Mouse (Mus musculus) ZHBTc4 (cell line): ENCODE measurements at regions not wholly inside any gene's neighbourhood (a gene's known extent, or its start where the extent isn't known, plus 50 kb on each side); places are given as distances from the start of the nearest gene placed in this dataset.

Experiments
- DNase-seq: peaks from one replicate; pipeline ENCODE4 v3.0.0-alpha.2; 2011; ENCODE audit warnings: low read depth, low spot score

- DNase-seq: no peak
These were observed 152.8 kb upstream of the Usp24 start for GRCm38 (mm10) chr4:106163220-106163619.

- peak; percentile 15 for DNase-seq
These were observed 148.3 kb upstream of the Usp24 start for GRCm38 (mm10) chr4:106167716-106168115.

- DNase-seq: no peak
These were observed 147.3 kb upstream of the Usp24 start for GRCm38 (mm10) chr4:106168741-106169140.

GRCm38 (mm10) chr4:106169466-106169865, 146.5 kb upstream of the Usp24 start:
- no peak for DNase-seq

- no peak for DNase-seq
These were observed 145.3 kb upstream of the Usp24 start for GRCm38 (mm10) chr4:106170731-106171130.

GRCm38 (mm10) chr4:106175352-106175751, 140.7 kb upstream of the Usp24 start:
- no peak for DNase-seq

- DNase-seq: no peak
These were observed 130.1 kb upstream of the Usp24 start for GRCm38 (mm10) chr4:106185745-106186501.

GRCm38 (mm10) chr4:106186684-106187083, 129.3 kb upstream of the Usp24 start:
- no peak for DNase-seq

- no peak for DNase-seq
These were observed 125.8 kb upstream of the Usp24 start for GRCm38 (mm10) chr4:106190248-106190647.

- no peak for DNase-seq
These were observed 124.7 kb upstream of the Usp24 start for GRCm38 (mm10) chr4:106191331-106191730.

GRCm38 (mm10) chr4:106191843-106192242, 124.2 kb upstream of the Usp24 start:
- DNase-seq: no peak

- no peak for DNase-seq
These were observed 122.6 kb upstream of the Usp24 start for GRCm38 (mm10) chr4:106193204-106193945.

- DNase-seq: no peak
These were observed 120.4 kb upstream of the Usp24 start for GRCm38 (mm10) chr4:106195497-106196166.

GRCm38 (mm10) chr4:106199833-106200232, 116.2 kb upstream of the Usp24 start:
- peak; percentile 63 for DNase-seq

GRCm38 (mm10) chr4:106200241-106200640, 115.8 kb upstream of the Usp24 start:
- peak; percentile 38 for DNase-seq

- DNase-seq: peak; percentile 58
These were observed 113.5 kb upstream of the Usp24 start for GRCm38 (mm10) chr4:106202554-106202953.

GRCm38 (mm10) chr4:106205200-106205599, 110.8 kb upstream of the Usp24 start:
- DNase-seq: no peak

- DNase-seq: no peak
These were observed 110.0 kb upstream of the Usp24 start for GRCm38 (mm10) chr4:106206023-106206422.

- DNase-seq: peak; percentile 29
These were observed 106.5 kb upstream of the Usp24 start for GRCm38 (mm10) chr4:106209465-106209864.

GRCm38 (mm10) chr4:106209975-106210374, 106.0 kb upstream of the Usp24 start:
- no peak for DNase-seq

- DNase-seq: no peak
These were observed 101.8 kb upstream of the Usp24 start for GRCm38 (mm10) chr4:106214170-106214569.

- DNase-seq: no peak
These were observed 95.4 kb upstream of the Usp24 start for GRCm38 (mm10) chr4:106220621-106221020.
